Mouse (Mus musculus) cortical plate, adult 2 months (tissue): ENCODE measurements around the gene Wipi1.

Source experiments
- CTCF ChIP-seq: fragments of 200-500 bp; IDR thresholded peaks from 2 replicates; pipeline ENCODE4 v1.5.1; 2011; ENCODE audit warnings: mild to moderate bottlenecking, control low read depth, low read length; ENCODE audit not compliant: insufficient read depth; ENCODE audit errors: extremely low read depth
- POLR2A ChIP-seq: fragments of 200-500 bp; IDR thresholded peaks from 2 replicates; pipeline ENCODE4 v1.6.1; 2011; ENCODE audit warnings: mild to moderate bottlenecking, low read length, control low read depth; ENCODE audit not compliant: insufficient read depth; ENCODE audit errors: extremely low read depth

DNA sequence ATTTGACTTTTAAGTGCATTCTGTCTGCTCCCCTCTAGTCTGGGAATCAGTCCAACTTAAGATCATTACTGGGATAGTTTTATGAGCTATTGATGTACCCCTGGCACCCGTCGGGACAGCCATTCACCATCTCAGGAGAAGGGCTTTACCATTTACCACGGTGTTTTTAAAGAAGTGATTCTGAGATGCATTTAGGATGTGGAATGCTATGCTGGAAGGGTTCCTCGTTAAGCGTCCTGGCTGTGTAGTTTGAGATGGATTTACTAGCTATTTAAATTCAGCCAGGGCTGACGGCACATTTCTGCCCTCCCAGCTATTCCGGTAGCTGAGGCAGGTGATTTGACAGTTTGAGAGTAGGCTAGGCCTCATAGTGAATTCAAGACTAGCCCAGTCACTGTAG, 67.3 kb downstream of the Wipi1 start:
- TF ChIP-seq CTCF (no peak), POLR2A (no peak)
